Mouse (Mus musculus) C2C12 (cell line): ENCODE data around the gene Ush2a. TPM values are rescaled to one million over a fixed set of nuclear protein-coding genes. Genes with fewer than 3 reads are reported as not detected.

Source experiments
- H3K27me3 ChIP-seq: one replicate; pipeline ENCODE4 v1.6.1; 2011; ENCODE audit not compliant: control insufficient read depth, insufficient read depth, insufficient read length
- H3K36me3 ChIP-seq: one replicate; pipeline ENCODE4 v1.6.1; 2011; ENCODE audit not compliant: control insufficient read depth, insufficient read depth
- H3K4me3 ChIP-seq: one replicate; pipeline ENCODE4 v1.5.1; 2011; ENCODE audit warnings: mild to moderate bottlenecking, control low read depth; ENCODE audit not compliant: poor library complexity, insufficient read depth, severe bottlenecking
- H3K79me2 ChIP-seq: one replicate; pipeline ENCODE4 v1.6.1; 2011; ENCODE audit not compliant: control insufficient read depth, insufficient read depth
- H3K79me3 ChIP-seq: one replicate; pipeline ENCODE4 v1.6.1; 2011; ENCODE audit warnings: low read depth, control low read depth
- H3ac ChIP-seq: one replicate; pipeline ENCODE3; 2011; ENCODE audit warnings: low read depth; ENCODE audit not compliant: control insufficient read depth, insufficient read length
- CEBPB ChIP-seq: IDR thresholded peaks from one replicate; pipeline ENCODE4 v1.6.1; 2011; ENCODE audit warnings: low read depth, mild to moderate bottlenecking, control low read depth, moderate library complexity
- CTCF ChIP-seq: IDR thresholded peaks from one replicate; pipeline ENCODE4 v1.5.1; 2011; ENCODE audit not compliant: control insufficient read depth, insufficient read depth, insufficient read length
- FOSL1 ChIP-seq: IDR thresholded peaks from one replicate; pipeline ENCODE4 v1.8.0; 2011; ENCODE audit warnings: mild to moderate bottlenecking, low read length; ENCODE audit not compliant: poor library complexity, insufficient read depth, severe bottlenecking
- MAX ChIP-seq: IDR thresholded peaks from one replicate; pipeline ENCODE4 v1.6.1; 2011; ENCODE audit warnings: mild to moderate bottlenecking, control low read depth
- MYOD1 ChIP-seq: IDR thresholded peaks from one replicate; pipeline ENCODE4 v1.6.1; 2011; ENCODE audit warnings: low read depth; ENCODE audit not compliant: control insufficient read depth, insufficient read length
- MYOG ChIP-seq: IDR thresholded peaks from one replicate; pipeline ENCODE4 v1.6.1; 2011; ENCODE audit not compliant: control insufficient read depth, insufficient read length; ENCODE audit errors: extremely low read depth
- USF1 ChIP-seq: IDR thresholded peaks from one replicate; pipeline ENCODE4 v1.6.1; 2011; ENCODE audit warnings: low read depth, mild to moderate bottlenecking, control low read depth, moderate library complexity
- polyA plus RNA-seq: library from polyadenylated mRNA; unstranded; fragments of >200 nt; fragmentation: generic; extraction: Trizol; gene quantifications from one replicate; pipeline ENCODE4 v1.2.1, GENCODE M21; 2012; ENCODE audit warnings: missing spikeins

Gene Ush2a
- polyA plus RNA-seq, 1 experiment = not detected

GRCm38 (mm10) chr1:188716886-188717285 lies 455.1 kb downstream of the Ush2a start:
- no peak overlapping the region for H3K4me3 ChIP-seq
- no peaks in the 10 kb centered on the region for H3K36me3 ChIP-seq
- no peak overlapping the region for H3ac ChIP-seq
- H3K79me3 ChIP-seq = no peaks in the 10 kb centered on the region
- no peaks in the 10 kb centered on the region for H3K27me3 ChIP-seq
- H3K79me2 ChIP-seq = no peaks in the 10 kb centered on the region
- TF ChIP-seq CEBPB = no peak
- no peak for TF ChIP-seq CTCF
- no peak for TF ChIP-seq FOSL1
- TF ChIP-seq USF1 = no peak
- TF ChIP-seq MYOG = no peak
- no peak for TF ChIP-seq MAX
- TF ChIP-seq MYOD1 = no peak

GRCm38 (mm10) chr1:188725122-188725995 lies 463.5 kb downstream of the Ush2a start:
- Histone ChIP-seq H3K27me3 (peaks cover 7% of the 10 kb centered on the region), H3K79me2 (no peaks in the 10 kb centered on the region), H3K36me3 (no peaks in the 10 kb centered on the region), H3ac (no peak overlapping the region), H3K79me3 (no peaks in the 10 kb centered on the region), H3K4me3 (no peak overlapping the region)
- TF ChIP-seq FOSL1 = no peak

- peaks cover 7% of the 10 kb centered on the region for H3K27me3 ChIP-seq
- H3K79me3 ChIP-seq = no peaks in the 10 kb centered on the region
- no peaks in the 10 kb centered on the region for H3K79me2 ChIP-seq
- no peak for TF ChIP-seq CTCF
- TF ChIP-seq FOSL1 = no peak
- no peak for TF ChIP-seq MAX
- no peak for TF ChIP-seq USF1
- TF ChIP-seq MYOG = no peak
- TF ChIP-seq CEBPB = no peak
- TF ChIP-seq MYOD1 = no peak
- no peak overlapping the region for H3ac ChIP-seq
- no peak overlapping the region for H3K4me3 ChIP-seq
- no peaks in the 10 kb centered on the region for H3K36me3 ChIP-seq
These were observed 465.1 kb downstream of the Ush2a start for GRCm38 (mm10) chr1:188726937-188727336.

- no peaks in the 10 kb centered on the region for H3K79me3 ChIP-seq
- H3K4me3 ChIP-seq = no peak overlapping the region
- TF ChIP-seq MYOG = no peak
- no peak for TF ChIP-seq MAX
- no peak for TF ChIP-seq FOSL1
- no peak for TF ChIP-seq CTCF
- no peak for TF ChIP-seq MYOD1
- no peak for TF ChIP-seq CEBPB
- TF ChIP-seq USF1 = no peak
- H3K79me2 ChIP-seq = no peaks in the 10 kb centered on the region
- peaks cover 7% of the 10 kb centered on the region for H3K27me3 ChIP-seq
- no peak overlapping the region for H3ac ChIP-seq
- H3K36me3 ChIP-seq = no peaks in the 10 kb centered on the region
These were observed 466.8 kb downstream of the Ush2a start for GRCm38 (mm10) chr1:188728625-188729024.

GRCm38 (mm10) chr1:188729179-188729578 lies 467.4 kb downstream of the Ush2a start:
- no peak for TF ChIP-seq CTCF
- TF ChIP-seq MAX = no peak
- TF ChIP-seq MYOG = no peak
- TF ChIP-seq MYOD1 = no peak
- no peak for TF ChIP-seq FOSL1
- no peak for TF ChIP-seq CEBPB
- no peak for TF ChIP-seq USF1
- peaks cover 7% of the 10 kb centered on the region for H3K27me3 ChIP-seq
- H3ac ChIP-seq = no peak overlapping the region
- H3K36me3 ChIP-seq = no peaks in the 10 kb centered on the region
- no peaks in the 10 kb centered on the region for H3K79me3 ChIP-seq
- no peaks in the 10 kb centered on the region for H3K79me2 ChIP-seq
- H3K4me3 ChIP-seq = no peak overlapping the region
